Mouse (Mus musculus) kidney, embryonic 15.5 days (tissue): ENCODE data around the gene Gm20441. TPM values are rescaled to one million over a fixed set of nuclear protein-coding genes. Genes with fewer than 3 reads are reported as not detected.
"Not testable (repeated sequence)": the region's sequence is repeated elsewhere in the genome, so short reads cannot be mapped to it uniquely, and the experiment has no call there.

Experiments
- ATAC-seq: fragments of 200-750 bp; cut with Nextera tagmentation; replicated peaks from 2 replicates; pipeline ENCODE4 v1.8.0; 2017; ENCODE audit warnings: moderate TSS enrichment; ENCODE audit not compliant: low FRiP score
- H3K27ac ChIP-seq: fragments of 300-500 bp; sonication (generic); 2 replicates; pipeline ENCODE4 v1.5.1; 2015; ENCODE audit warnings: mild to moderate bottlenecking, inconsistent platforms
- H3K27me3 ChIP-seq: fragments of 300-500 bp; sonication (generic); 2 replicates; pipeline ENCODE4 v1.6.1; 2015; ENCODE audit warnings: inconsistent platforms
- H3K36me3 ChIP-seq: fragments of 300-500 bp; sonication (generic); 2 replicates; pipeline ENCODE4 v1.6.1; 2015; ENCODE audit warnings: inconsistent platforms
- H3K4me1 ChIP-seq: fragments of 300-500 bp; sonication (generic); 2 replicates; pipeline ENCODE4 v1.6.1; 2015; ENCODE audit warnings: inconsistent platforms
- H3K4me2 ChIP-seq: fragments of 300-500 bp; sonication (generic); 2 replicates; pipeline ENCODE4 v1.6.1; 2015; ENCODE audit warnings: moderate library complexity, mild to moderate bottlenecking, inconsistent platforms
- H3K4me3 ChIP-seq: fragments of 300-500 bp; sonication (generic); replicated peaks from 2 replicates; pipeline ENCODE4 v1.5.1; 2015; ENCODE audit warnings: mild to moderate bottlenecking, inconsistent platforms
- H3K9ac ChIP-seq: fragments of 300-500 bp; sonication (generic); 2 replicates; pipeline ENCODE4 v1.6.1; 2015; ENCODE audit warnings: mild to moderate bottlenecking, inconsistent platforms
- H3K9me3 ChIP-seq: fragments of 300-500 bp; sonication (generic); replicated peaks from 2 replicates; pipeline ENCODE4 v1.6.1; 2016; ENCODE audit warnings: inconsistent platforms
- WGBS: fragments of 180-500 bp; shearing (Covaris S2); methylation state at CpG from one replicate; pipeline ENCODE4 v1.1.7; 2015; ENCODE audit warnings: mixed read lengths; 5-methylcytosine and 5-hydroxymethylcytosine counted together
- polyA plus RNA-seq: library from polyadenylated mRNA; unstranded; fragments of >200 nt; fragmentation: Nextera tagmentation; extraction: Ambion mirVana; gene quantifications from 2 replicates; pipeline ENCODE4 v1.2.1, GENCODE M21; 2015

Gm20441 gene
- polyA plus RNA-seq, 1 experiment from 2014 or later: 0.40 TPM

- H3K4me2 ChIP-seq: no peak overlapping the region
- no peak overlapping the region for H3K9ac ChIP-seq
- H3K27ac ChIP-seq: no peak overlapping the region
- no peaks in the 10 kb centered on the region for H3K36me3 ChIP-seq
- no peak overlapping the region for H3K4me3 ChIP-seq
- peaks cover 13% of the 10 kb centered on the region; the same call in 1 of the 2 replicates for H3K27me3 ChIP-seq
- ATAC-seq: no peak
- 87% methylated on average over 6 of the region's 6 CpGs for WGBS
- no peaks in the 10 kb centered on the region for H3K9me3 ChIP-seq
- peaks cover 25% of the 10 kb centered on the region for H3K4me1 ChIP-seq
These were observed 4.2 kb downstream of the Gm20441 start for GRCm38 (mm10) chr10:75776562-75776961.

GRCm38 (mm10) chr10:75774587-75774986 is 6.2 kb downstream of the Gm20441 start:
- Histone ChIP-seq H3K27me3 (0 out of 2 replicates have a peak, but pooled peaks cover 5% of the 10 kb centered on the region), H3K9ac (no peak overlapping the region), H3K36me3 (no peaks in the 10 kb centered on the region), H3K4me2 (no peak overlapping the region), H3K4me1 (peaks cover 12% of the 10 kb centered on the region), H3K9me3 (no peaks in the 10 kb centered on the region), H3K27ac (no peak overlapping the region), H3K4me3 (no peak overlapping the region)
- no peak for ATAC-seq
- 90% methylated on average over 9 of the region's 9 CpGs for WGBS

- ATAC-seq: no peak
- Histone ChIP-seq H3K27me3 (0 out of 2 replicates have a peak, but pooled peaks cover 3% of the 10 kb centered on the region), H3K4me1 (peaks cover 12% of the 10 kb centered on the region), H3K4me3 (no peak overlapping the region), H3K9me3 (no peaks in the 10 kb centered on the region), H3K36me3 (no peaks in the 10 kb centered on the region), H3K4me2 (peak overlapping the region; percentile 98; the same call in 1 of the 2 replicates), H3K9ac (no peak overlapping the region), H3K27ac (no peak overlapping the region)
- 86% methylated on average over 5 of the region's 5 CpGs for WGBS
These were observed 6.7 kb downstream of the Gm20441 start for GRCm38 (mm10) chr10:75774102-75774501.

- peak within 1 kb of the TSS; percentile 78 for H3K27ac ChIP-seq
These were observed 7.7 kb downstream of the Gm20441 start, which contains the start of gene Ddt for GRCm38 (mm10) chr10:75772795-75773664. Gene Ddt (minus strand): TSS chr10:75773414.

GRCm38 (mm10) chr10:75767756-75768155 is 13.0 kb downstream of the Gm20441 start:
- not testable (repeated sequence) for H3K27ac ChIP-seq, H3K9me3 ChIP-seq, H3K27me3 ChIP-seq, ATAC-seq, H3K36me3 ChIP-seq, H3K9ac ChIP-seq, H3K4me3 ChIP-seq, H3K4me2 ChIP-seq
- WGBS: 37% methylated on average over 5 of the region's 5 CpGs
- H3K4me1 ChIP-seq: peaks cover 20% of the 10 kb centered on the region

More at GRCm38 (mm10) chr10:75772795-75773664, 7.7 kb downstream of the Gm20441 start, which contains the start of gene Ddt:
- Histone ChIP-seq H3K36me3 (no peaks in the 10 kb centered on the region), H3K4me3 (peak within 1 kb of the TSS; percentile 78), H3K4me1 (peaks cover 12% of the 10 kb centered on the region), H3K9ac (peak within 1 kb of the TSS; percentile 71), H3K4me2 (peak within 1 kb of the TSS; percentile 98), H3K27me3 (0 out of 2 replicates have a peak, but pooled peaks cover 3% of the 10 kb centered on the region), H3K9me3 (no peaks in the 10 kb centered on the region)
- peak; percentile 96 for ATAC-seq
- under 1% methylated on average over 45 of the region's 47 CpGs for WGBS

GRCm38 (mm10) chr10:75766856-75767255 is 13.9 kb downstream of the Gm20441 start:
- no peaks in the 10 kb centered on the region for H3K27me3 ChIP-seq
- no peak overlapping the region for H3K9ac ChIP-seq
- no peak overlapping the region for H3K27ac ChIP-seq
- H3K9me3 ChIP-seq: no peaks in the 10 kb centered on the region
- no peak overlapping the region for H3K4me3 ChIP-seq
- no peak for ATAC-seq
- no peak overlapping the region for H3K4me2 ChIP-seq
- 86% methylated on average over 6 of the region's 6 CpGs for WGBS
- H3K36me3 ChIP-seq: peaks cover under 1% of the 10 kb centered on the region; the same call in 1 of the 2 replicates
- peaks cover 14% of the 10 kb centered on the region for H3K4me1 ChIP-seq

- Histone ChIP-seq H3K9me3 (0 out of 2 replicates have a peak, but pooled peaks cover 2% of the 10 kb centered on the region), H3K4me1 (peaks cover 14% of the 10 kb centered on the region), H3K27ac (peak overlapping the region; percentile 61), H3K4me2 (peak overlapping the region; percentile 86), H3K4me3 (peak overlapping the region; percentile 93), H3K27me3 (no peaks in the 10 kb centered on the region), H3K9ac (peak overlapping the region; percentile 71), H3K36me3 (peaks cover 19% of the 10 kb centered on the region)
- WGBS: 1% methylated on average over 27 of the region's 27 CpGs
- ATAC-seq: no peak; the same call in 1 of the 2 replicates
These were observed 16.0 kb downstream of the Gm20441 start for GRCm38 (mm10) chr10:75764519-75765473.

GRCm38 (mm10) chr10:75763682-75764518 is 16.9 kb downstream of the Gm20441 start, which contains the start of gene Cabin1:
Gene Cabin1 (minus strand): TSS chr10:75764341.
- peak within 1 kb of the TSS; percentile 71 for H3K9ac ChIP-seq
- under 1% methylated on average over 61 of the region's 61 CpGs for WGBS
- H3K4me2 ChIP-seq: peak within 1 kb of the TSS; percentile 86
- H3K4me3 ChIP-seq: peak within 1 kb of the TSS; percentile 93
- H3K4me1 ChIP-seq: peaks cover 14% of the 10 kb centered on the region
- peaks cover 23% of the 10 kb centered on the region for H3K36me3 ChIP-seq
- 0 out of 2 replicates have a peak, but pooled peaks cover 2% of the 10 kb centered on the region for H3K9me3 ChIP-seq
- peak within 1 kb of the TSS; percentile 72 for H3K27ac ChIP-seq
- no peaks in the 10 kb centered on the region for H3K27me3 ChIP-seq
- ATAC-seq: peak; percentile 97

- WGBS: 90% methylated on average over 3 of the region's 3 CpGs
- no peaks in the 10 kb centered on the region for H3K27me3 ChIP-seq
- no peak overlapping the region for H3K4me3 ChIP-seq
- peaks cover 32% of the 10 kb centered on the region for H3K36me3 ChIP-seq
- no peak overlapping the region for H3K27ac ChIP-seq
- ATAC-seq: no peak
- peaks cover 14% of the 10 kb centered on the region for H3K4me1 ChIP-seq
- H3K4me2 ChIP-seq: peak overlapping the region; percentile 39; the same call in 1 of the 2 replicates
- 0 out of 2 replicates have a peak, but pooled peaks cover 2% of the 10 kb centered on the region for H3K9me3 ChIP-seq
- H3K9ac ChIP-seq: no peak overlapping the region
These were observed 18.3 kb downstream of the Gm20441 start for GRCm38 (mm10) chr10:75762413-75762812.

- no peak overlapping the region for H3K4me2 ChIP-seq
- no peak for ATAC-seq
These were observed 20.4 kb downstream of the Gm20441 start for GRCm38 (mm10) chr10:75760311-75760710.

More at GRCm38 (mm10) chr10:75760311-75760710, 20.4 kb downstream of the Gm20441 start:
- no peaks in the 10 kb centered on the region for H3K27me3 ChIP-seq
- H3K4me3 ChIP-seq: no peak overlapping the region
- peaks cover 40% of the 10 kb centered on the region for H3K36me3 ChIP-seq
- H3K9ac ChIP-seq: no peak overlapping the region
- H3K4me1 ChIP-seq: peaks cover 14% of the 10 kb centered on the region
- no peak overlapping the region for H3K27ac ChIP-seq
- 0 out of 2 replicates have a peak, but pooled peaks cover 2% of the 10 kb centered on the region for H3K9me3 ChIP-seq
- 94% methylated on average over 3 of the region's 3 CpGs for WGBS
